Mouse (Mus musculus) urinary bladder, adult 18-20 months (tissue): Measurements from ENCODE around the gene Klk1b26.
"Not testable (repeated sequence)": the region's sequence is repeated elsewhere in the genome, so short reads cannot be mapped to it uniquely, and the experiment has no call there.

Source experiments
- DNase-seq, 2 experiments: peaks; one replicate each; pipeline ENCODE4 v3.0.0; 2022; ENCODE audit warnings: low spot score in 2 of 2, mixed read lengths in 2 of 2

Gene Klk1b26

DNA sequence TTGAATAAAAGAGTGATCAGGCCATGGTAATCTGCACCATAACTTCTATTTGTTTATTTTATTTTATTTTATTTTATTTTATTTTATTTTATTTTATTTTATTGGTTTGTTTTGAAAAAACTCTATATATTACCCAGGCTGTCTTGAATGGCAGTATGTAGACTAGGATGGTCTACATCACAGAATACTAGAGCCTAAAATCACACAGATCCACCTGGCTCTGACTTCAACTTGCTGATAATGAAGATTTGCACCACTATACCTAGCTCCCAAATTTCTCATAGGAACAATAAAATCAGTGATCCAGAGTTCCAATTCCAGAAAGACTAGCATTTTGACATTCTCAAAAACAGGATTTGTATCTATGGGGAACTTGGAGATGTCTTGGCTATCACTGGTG, at the start of gene Klk1b26:
Gene Klk1b26 (plus strand): TSS at position 301 of the 400 bp plus-strand sequence.
- DNase-seq: not testable (repeated sequence)

DNA sequence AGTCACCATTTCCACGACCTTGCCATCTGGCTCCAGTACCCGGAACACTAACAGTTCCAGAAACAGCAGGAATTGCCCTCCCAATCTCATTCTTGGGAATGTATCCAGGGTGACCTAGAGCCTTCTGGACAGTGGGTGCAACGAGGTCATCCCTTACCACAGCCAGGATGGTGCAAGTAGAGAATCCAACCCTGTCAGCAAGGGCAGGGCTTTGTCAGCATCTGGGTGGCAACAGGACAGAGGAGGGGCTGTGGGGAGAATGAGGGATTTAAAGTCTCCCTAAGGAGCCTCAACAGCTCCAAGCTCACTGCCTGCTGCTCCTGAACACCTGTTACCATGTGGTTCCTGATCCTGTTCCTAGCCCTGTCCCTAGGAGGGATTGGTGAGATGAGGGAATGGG, 45.5 kb upstream of the Klk1b26 start, which contains the start of gene Klk1b1:
Gene Klk1b1 (plus strand): TSS at position 301 of the 400 bp plus-strand sequence.
- no peak for DNase-seq

DNA sequence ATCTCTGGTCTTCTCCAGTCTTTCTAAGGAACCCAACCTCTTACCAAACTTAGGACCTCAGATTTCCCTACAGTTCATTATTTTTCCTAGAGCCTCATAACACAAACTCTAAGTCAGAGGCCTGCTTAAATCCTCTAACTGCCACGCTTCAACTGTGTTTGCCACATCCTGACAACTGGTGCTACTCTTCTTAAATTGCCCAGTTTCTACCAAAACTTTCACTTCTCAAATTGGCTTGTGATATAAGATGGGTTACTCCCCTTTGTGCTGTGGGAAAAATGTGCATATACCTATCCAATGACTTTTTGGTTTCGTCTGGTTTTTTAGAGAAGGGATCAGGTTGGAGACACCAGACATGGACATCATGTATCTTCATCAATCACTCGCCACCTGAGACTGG, 44.9 kb upstream of the Klk1b26 start:
- no peak for DNase-seq

DNA sequence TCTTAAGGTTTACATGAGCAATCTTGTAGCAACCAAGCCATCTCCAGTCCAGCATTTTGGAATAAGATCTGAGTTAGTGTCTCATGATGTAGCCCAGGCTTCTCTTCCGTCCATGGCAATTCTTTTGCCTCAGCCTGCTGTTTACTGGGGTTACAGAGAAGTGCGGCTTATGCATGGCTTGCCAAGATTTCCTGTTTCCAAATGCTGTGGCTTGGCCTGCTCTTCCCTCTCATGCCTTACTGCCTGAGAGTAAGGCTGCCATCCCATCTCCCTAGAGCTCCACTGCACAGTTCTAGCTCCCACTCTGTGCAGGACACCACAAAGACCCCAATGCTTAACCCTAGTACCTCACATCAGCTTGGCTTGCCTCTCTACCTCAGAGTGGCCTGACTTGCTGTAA, 44.4 kb upstream of the Klk1b26 start:
- DNase-seq: no peak

GRCm38 (mm10) chr7:43975761-43976160, 36.2 kb upstream of the Klk1b26 start, which contains the start of gene Klk1b9:
Klk1b9 (plus strand) TSS chr7:43976061.
- DNase-seq: not testable (repeated sequence)

GRCm38 (mm10) chr7:43985657-43986056, 26.3 kb upstream of the Klk1b26 start:
- no peak for DNase-seq

DNA sequence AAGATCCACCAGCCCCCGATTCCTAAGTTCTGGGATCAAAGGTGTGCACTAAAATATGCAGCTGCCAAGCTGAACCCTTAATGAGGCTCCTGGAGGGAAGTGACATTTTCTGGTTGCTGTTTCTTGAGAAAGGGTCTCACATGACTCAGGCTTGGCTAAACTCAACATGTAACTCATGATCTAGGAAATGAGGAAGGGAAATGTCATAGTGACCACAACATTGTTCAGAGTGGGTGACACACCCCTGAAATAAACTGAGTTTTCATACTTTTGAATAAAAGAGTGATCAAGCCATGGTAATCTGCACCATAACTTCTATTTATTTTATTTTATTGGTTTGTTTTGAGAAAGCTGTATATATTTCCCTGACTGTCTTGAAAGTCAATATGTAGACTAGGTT, 17.1 kb upstream of the Klk1b26 start:
- not testable (repeated sequence) for DNase-seq

DNA sequence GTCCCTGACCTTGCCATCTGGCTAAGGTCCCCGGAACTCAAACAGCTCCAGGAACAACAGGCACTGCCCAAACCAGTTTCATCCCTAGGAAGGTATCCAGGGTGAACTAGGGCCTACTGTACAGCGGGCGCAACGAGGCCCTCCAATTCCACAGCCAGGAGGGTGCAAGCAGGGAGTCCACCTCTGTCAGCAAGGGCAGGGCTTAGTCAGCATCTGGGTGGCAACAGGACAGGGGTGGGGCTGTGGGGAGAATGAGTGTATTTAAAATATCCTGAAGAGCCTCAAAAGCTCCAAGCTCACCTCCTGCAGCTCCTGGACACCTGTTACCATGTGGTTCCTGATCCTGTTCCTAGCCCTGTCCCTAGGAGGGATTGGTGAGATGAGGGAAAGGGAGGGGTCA, 16.4 kb upstream of the Klk1b26 start, which contains the start of gene Klk1b11:
Gene Klk1b11 (plus strand): TSS at position 301 of the 400 bp plus-strand sequence.
- DNase-seq: not testable (repeated sequence)

- no peak for DNase-seq
Observed at GRCm38 (mm10) chr7:44004847-44005246, 7.1 kb upstream of the Klk1b26 start.

DNA sequence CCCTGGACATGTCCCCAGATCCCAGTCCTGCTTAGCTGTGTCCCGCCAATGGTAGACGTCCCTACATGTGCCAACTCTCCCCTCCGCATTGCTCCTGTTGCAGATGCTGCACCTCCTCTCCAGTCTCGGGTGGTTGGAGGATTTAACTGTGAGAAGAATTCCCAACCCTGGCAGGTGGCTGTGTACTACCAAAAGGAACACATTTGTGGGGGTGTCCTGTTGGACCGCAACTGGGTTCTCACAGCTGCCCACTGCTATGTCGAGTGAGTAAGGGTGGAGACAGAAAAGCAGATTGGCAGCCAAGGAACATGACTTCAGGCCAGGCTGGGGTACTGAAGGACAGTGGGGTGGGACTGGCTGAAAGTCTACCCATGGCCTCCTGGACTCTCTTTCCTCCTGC, 2.7 kb downstream of the Klk1b26 start:
- not testable (repeated sequence) for DNase-seq

GRCm38 (mm10) chr7:44015071-44015470, 3.1 kb downstream of the Klk1b26 start:
- DNase-seq: no peak

DNA sequence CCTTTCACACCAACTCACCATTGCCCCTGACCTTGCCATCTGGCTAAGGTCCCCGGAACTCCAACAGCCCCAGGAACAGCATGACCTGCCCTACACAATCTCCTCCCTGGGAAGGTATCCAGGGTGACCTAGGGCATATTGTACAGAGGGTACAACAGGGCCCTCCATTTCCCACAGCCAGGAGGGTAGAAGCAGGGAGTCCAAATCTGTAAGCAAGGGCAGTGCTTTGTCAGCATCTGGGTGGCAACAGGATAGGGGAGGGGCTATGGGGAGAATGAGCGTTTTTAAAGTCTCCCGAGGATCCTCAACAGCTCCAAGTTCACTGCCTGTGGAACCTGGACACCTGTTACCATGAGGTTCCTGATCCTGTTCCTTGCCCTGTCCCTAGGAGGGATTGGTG, 40.0 kb downstream of the Klk1b26 start, which contains the start of gene Klk1b27:
Gene Klk1b27 (plus strand): TSS at position 301 of the 400 bp plus-strand sequence.
- DNase-seq: not testable (repeated sequence)
